Mouse (Mus musculus) retina, postnatal 1 day (tissue): ENCODE results near the gene Mtf1.

Experiments used
- DNase-seq: peaks from one replicate; pipeline ENCODE4 v3.0.0-alpha.2; 2012

The Mtf1 gene

GRCm38 (mm10) chr4:124801552-124802308 lies at the start of gene Mtf1:
Mtf1 (plus strand) TSS chr4:124802104.
- DNase-seq, result peak; percentile 92

DNA sequence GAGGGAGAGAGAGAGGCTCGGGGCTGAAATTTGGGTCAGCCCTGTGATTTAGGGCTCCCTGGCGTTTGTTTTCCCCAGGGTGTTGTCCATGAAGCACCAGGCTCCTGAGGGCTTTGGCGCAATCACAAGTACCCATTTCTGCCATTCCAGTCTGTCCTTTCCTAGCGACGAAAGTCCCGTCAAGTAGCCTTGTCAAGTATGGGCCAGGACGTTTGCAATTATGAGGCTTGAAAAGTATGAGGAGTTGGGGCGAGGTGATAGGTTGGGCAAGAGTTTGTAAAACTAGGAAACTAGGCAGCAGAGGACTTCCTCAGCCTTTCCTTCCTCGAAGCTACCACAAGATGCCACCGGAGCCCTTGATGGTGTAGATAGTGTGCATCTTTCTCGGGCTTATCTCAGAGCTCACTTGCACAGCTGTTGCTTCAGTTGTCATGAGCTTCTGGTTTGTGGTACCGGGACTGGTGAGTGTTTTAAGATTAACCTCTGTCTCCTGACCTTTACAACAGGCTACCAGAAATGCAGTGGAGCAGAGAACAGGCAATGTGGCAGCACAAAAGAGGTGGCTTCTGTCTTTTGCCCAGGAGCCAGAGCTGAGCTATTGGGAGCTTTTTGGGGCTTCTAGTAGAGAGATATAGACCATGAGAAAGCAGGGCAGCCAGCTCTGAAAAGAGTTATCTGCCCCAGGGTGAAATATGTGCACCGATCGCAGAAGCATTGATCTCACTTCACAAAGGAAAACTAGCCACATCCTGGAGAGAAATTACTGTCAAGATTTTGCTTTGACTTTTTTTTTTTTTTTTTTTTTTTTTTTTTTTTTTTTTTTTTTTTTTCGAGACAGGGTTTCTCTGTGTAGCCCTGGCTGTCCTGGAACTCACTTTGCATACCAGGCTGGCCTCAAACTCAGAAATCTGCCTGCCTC lies 49.4 kb upstream of the Mtf1 start:
- DNase-seq, result peak; percentile 21

DNA sequence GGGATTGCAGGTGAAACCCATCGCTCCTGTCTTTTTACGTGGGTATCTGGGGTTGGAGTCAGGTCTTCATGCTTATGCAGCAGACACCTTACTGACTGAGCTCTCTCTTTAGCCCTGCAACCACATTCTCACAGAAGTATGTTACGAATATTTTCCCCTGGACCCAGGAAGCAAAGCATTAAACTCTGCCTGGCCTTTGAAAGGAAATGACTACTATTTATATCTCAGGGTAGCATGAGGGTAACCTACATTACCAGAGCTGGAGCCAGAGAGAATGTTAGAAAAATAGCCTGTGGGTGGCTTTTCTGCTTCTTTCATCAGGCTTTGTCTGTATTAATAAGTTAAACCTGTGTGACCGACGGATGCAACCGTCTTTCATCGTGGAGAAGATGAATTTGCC lies 46.4 kb upstream of the Mtf1 start:
- no peak for DNase-seq

DNA sequence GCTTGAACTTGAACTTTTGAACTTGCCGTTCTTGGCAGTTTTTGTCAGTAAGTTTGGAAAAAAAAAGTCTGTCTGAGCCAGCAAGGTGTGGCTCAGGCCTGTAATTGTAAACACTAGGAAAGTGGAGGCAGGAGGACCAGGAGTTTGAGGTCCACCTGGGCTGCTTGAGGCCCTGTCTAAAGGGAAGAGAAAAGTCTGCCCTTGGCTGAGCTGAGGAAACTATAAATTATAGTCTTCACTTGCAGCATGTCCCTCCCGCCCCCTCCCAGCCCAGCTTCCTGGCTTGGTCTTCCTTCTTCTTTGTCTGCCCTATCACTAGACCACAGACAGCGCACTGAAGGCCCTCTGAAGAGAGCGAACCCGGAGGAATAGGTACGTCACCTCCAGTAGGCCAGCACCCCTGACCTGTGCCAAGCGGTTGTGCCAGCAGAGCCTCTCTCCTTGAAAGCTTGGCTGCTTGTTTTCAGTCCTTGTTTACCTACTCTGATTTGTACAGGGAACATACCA lies 42.5 kb upstream of the Mtf1 start:
- no peak for DNase-seq

DNA sequence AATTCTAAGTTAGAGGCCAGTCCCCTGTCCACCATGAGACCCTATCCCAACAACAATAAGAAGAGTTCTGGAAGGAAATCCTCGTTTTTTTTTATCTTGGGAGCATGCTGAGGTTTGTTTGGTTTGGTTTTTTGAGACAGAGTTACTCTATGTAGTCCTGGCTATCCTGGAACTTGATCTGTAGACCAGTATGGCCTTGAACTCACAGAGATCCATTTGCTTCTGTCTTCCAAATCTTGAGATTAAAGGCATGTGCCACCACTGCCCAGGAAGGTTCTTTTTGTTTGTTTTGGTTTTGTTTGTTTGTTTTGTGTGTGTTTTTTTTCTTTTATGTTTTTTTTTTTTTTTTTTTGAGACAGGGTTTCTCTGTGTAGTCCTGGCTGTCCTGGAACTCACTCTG lies 40.7 kb upstream of the Mtf1 start:
- no peak for DNase-seq

DNA sequence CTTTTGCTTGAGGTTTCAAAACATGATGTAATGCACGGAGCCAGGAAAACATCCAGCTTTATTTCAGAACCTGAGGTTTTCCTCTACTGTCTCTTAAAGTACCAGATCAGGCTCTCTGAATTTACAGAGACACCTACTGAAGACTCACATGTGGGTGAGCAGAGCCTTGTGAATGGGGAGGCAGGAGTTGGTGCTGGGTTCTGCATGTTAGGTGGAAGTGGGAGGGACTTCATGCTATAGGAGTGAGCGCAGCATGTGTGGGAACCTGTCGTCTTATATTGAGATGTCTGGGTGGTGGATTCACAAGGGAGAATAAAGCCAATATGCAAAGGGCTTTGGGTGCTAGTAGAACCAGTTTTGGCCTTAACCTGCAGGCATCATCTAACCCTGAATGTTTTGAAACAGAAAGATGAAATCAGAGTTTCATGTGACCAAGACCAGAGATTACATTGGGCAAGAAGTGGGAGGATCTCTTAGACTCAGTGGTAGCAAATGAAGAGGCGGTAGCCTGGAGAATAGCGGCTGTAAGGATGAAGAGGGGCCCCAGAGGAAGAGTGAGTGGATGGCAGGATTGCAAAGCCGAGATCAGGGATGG lies 38.9 kb upstream of the Mtf1 start:
- DNase-seq, result no peak

- no peak for DNase-seq
Measured at GRCm38 (mm10) chr4:124765802-124766565, 35.9 kb upstream of the Mtf1 start.

GRCm38 (mm10) chr4:124766566-124766940 lies 35.4 kb upstream of the Mtf1 start:
- DNase-seq, result no peak

GRCm38 (mm10) chr4:124768963-124769591 lies 32.8 kb upstream of the Mtf1 start:
- no peak for DNase-seq

GRCm38 (mm10) chr4:124770624-124771023 lies 31.3 kb upstream of the Mtf1 start:
- no peak for DNase-seq

DNA sequence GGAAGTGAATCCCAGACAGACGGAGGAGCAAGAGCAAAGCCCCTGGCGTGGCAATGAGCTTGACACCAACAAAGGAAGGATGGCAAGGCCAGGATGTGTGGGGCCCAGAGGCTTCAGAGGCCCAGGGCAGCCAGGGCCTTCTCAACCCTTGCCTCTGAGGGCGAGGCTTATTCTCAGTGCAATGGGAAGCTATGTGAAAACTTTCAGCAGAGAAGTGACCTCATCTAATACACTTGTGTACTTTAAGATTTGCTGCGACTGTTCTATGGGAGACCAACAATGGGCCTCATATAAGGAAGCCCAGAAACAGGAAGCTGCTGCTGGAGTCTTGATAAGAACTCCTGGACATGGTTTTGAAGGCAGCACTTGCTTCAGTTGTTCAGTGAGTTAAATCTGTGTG lies 29.8 kb upstream of the Mtf1 start:
- no peak for DNase-seq

DNA sequence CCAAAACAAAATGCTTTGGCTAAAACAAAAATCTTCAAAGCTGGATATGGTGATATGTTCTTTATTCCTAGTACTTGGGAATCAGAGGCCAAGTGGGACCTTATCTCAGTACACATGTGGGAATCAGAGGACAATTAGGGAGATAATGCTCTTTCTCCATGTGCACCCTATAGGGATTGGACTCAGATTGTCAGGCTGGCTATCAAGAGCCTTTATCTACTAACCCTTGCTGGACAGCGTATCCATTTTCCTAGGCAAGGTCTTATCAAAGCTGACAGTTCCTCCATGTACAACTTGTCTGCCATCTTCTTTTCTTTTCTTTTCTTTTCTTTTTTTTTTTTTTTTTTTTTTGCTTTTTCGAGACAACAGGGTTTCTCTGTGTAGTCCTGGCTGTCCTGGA lies 28.5 kb upstream of the Mtf1 start:
- no peak for DNase-seq

GRCm38 (mm10) chr4:124773995-124774394 lies 27.9 kb upstream of the Mtf1 start:
- no peak for DNase-seq

DNA sequence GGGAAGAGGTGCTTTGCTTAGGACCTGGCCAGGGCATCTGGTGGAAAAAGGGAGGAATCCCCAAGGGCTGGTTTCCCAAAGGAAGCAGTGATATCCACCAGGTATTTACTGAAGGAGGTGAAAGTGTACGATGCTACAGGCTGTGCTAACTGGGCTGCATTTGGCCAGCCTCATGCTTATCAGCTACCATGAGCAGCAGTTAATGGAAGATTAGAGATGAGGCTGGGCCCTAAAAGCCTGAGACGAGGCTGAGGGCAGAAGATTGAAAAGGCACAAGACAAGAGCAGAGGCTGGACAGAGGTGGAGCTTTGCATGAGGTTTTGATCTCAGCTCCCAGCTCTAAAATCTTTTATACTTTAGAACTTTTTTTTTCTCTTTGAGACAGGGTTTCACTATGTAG lies 27.5 kb upstream of the Mtf1 start:
- DNase-seq, result no peak

DNA sequence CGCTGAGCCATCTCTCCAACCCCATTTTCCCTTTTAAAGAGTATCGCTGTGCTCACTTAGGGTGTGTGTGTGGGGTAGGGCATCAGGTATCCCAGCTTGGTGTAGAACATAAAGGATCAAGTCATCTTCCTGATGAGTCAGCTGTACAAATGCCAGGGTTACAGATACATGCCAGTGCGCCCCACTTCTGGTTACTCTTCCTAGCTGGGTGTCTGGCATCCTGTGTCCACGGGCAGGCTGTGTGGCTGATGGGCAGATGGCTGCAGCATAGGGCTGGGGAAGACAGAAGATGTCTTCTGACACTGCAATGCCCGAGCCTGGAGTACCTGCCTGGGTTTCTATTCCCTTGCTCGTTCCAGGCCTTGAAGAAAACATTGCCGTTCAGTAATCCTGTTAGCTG lies 20.5 kb upstream of the Mtf1 start:
- no peak for DNase-seq

DNA sequence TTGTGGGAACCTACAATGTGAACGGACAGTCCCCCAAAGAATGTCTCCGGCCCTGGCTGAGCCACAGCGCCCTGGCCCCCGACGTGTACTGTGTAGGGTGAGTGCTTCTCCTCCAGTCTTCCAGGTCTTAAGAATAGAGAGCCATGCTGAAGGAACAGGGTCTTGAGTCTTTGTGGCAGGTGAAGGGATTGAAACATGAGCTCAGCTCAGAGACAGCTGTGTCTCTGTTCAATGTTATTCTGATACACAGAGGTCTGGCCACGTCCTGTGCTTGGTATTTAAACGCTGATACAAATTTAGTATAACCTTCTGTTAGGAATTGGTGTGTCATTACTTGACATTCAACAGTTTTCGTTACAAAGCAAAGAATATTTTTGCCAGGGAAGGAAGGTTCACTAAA lies 19.5 kb upstream of the Mtf1 start:
- no peak for DNase-seq

DNA sequence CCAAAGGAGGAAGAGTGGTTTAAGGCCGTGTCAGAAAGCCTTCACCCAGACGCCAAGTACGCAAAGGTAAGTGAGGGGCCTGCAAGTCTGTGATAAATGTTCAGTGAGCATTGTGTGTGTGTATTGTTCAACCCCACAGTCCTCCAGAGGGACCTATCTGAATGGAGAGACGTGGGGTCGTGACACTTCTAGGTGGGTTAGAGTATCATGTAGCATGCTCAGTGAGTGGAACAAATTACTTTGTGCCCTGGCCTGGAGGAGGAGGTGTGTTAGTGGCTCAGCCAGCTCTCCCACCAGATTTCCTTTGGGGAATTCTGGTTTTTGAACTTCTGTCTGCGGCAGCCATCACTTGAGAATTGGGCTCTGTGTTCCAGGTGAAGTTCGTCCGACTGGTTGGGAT lies 18.0 kb upstream of the Mtf1 start:
- no peak for DNase-seq

DNA sequence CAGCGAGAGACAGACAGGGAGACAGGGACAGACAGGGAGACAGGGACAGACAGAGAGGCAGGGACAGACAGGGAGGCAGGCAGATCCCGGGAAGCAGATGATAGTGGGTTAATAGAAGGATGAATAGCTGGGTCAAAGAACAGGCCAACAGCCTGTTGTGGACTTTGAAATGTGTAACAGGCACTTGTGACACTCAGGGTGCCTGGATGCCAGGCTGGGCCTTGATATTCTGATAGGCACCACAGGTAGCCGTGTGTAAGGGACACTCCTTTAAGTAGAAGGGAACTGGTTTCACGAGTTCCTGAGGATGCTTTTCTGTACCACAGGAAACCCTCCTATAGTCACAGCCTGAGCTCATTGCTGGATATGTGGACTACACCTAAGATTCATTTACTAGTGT lies 11.9 kb upstream of the Mtf1 start:
- DNase-seq, result no peak

GRCm38 (mm10) chr4:124792114-124792513 lies 9.8 kb upstream of the Mtf1 start:
- no peak for DNase-seq

- DNase-seq, result no peak
Measured at GRCm38 (mm10) chr4:124796141-124796540, 5.8 kb upstream of the Mtf1 start.

GRCm38 (mm10) chr4:124796913-124797312 lies 5.0 kb upstream of the Mtf1 start:
- no peak for DNase-seq
